Mouse (Mus musculus) liver, adult 2 months (tissue): ENCODE data around the gene Clpb.

Source experiments
- CTCF ChIP-seq: fragments of 200-500 bp; IDR thresholded peaks from 2 replicates; pipeline ENCODE4 v1.5.1; 2011; ENCODE audit warnings: low read depth, low read length, control low read depth
- POLR2A ChIP-seq: fragments of 200-500 bp; IDR thresholded peaks from 2 replicates; pipeline ENCODE4 v1.6.1; 2011; ENCODE audit warnings: low read length, control low read depth; ENCODE audit not compliant: insufficient read depth; ENCODE audit errors: extremely low read depth

DNA sequence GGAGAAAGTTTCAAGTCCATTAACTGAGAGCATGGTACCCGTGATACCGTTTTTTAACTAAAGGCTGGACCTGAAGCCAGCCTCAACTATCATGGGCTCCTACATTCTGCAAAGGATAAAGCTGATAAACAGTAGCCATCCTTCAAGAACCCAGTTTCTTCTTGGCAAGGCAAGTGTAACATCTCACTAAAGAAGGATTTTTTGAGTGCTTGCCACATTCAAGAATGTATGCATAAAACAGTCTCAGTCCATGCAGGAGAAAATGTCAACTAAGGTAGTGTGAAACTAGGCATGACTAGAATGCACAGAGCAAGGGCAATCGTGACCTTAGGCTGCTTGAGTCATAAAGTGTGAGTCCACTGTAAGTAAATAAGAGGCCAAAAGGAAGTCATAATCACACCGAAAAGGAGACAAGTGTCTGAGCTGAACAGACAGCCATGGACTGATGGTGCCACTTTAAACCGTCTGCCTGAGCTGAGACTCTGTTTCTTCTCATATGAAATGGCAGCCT is 51.7 kb downstream of the Clpb start:
- TF ChIP-seq CTCF (no peak), POLR2A (no peak)
